Mouse (Mus musculus) gastrocnemius, postnatal 25 days (tissue): Measurements from ENCODE around the gene Alkbh2. TPM values are rescaled to one million over a fixed set of nuclear protein-coding genes. Genes with fewer than 3 reads are reported as not detected.
A peak's percentile ranks its signal among the peaks of the same experiment; 100 is the strongest.

ENCODE experiments used
- DNase-seq: peaks from one replicate; pipeline ENCODE4 v3.0.0; 2022
- total RNA-seq, 2 experiments: library from RNA; stranded (reverse); gene quantifications; 1 replicate in 1 of 2; 2 replicates in 1 of 2; pipeline ENCODE4 v1.2.3; 2021

Gene Alkbh2
- total RNA-seq, 2 experiments from 2014 or later: 1.2 to 1.4 TPM

DNA sequence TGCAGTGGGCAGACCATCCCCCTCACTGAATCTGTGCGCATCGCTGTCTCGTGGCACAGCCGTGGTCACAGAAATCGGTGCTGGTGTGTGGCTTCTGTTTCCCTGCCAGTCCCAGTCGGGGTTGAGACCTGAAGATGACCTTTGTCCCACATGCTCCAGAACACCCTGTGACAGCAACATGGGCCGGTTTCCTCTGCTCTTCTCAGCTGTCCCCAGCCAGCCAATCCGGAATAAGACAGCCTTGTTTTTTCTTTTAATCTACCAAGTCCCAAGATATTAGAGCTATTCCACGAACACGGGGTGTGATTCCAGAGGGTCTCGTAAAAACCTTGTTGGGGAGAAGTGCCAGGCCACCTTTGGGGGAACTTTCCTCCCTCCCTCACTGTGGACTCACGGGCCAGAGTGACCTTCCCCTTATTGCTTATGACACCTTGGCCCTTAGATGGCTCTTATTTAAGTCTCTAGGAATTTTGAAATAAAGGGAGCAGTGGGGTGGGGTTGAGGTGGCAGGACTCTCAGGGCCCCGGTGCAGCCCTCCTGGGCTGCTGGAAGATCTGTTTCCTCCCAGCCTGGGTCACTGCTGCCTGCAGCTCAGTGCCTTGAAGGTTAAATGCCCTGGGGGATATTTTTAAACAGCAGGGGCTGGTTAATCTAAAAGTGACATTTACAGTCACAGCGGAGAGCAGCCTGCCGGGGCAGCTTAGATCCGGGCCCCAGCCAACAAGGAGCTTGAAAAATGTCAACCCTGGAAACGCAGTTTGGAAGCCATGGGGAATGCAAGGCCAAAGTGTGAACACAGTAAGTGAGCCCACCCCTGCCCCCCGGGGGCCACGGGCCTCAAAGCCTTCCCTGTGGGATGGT, 18.2 kb upstream of the Alkbh2 start, which contains the start of gene Acacb:
Acacb (plus strand) TSS at position 508 of the 861 bp plus-strand sequence.
- DNase-seq: peak; percentile 77

- peak; percentile 73 for DNase-seq
Measured at GRCm38 (mm10) chr5:114139175-114139574, 11.2 kb upstream of the Alkbh2 start.

DNA sequence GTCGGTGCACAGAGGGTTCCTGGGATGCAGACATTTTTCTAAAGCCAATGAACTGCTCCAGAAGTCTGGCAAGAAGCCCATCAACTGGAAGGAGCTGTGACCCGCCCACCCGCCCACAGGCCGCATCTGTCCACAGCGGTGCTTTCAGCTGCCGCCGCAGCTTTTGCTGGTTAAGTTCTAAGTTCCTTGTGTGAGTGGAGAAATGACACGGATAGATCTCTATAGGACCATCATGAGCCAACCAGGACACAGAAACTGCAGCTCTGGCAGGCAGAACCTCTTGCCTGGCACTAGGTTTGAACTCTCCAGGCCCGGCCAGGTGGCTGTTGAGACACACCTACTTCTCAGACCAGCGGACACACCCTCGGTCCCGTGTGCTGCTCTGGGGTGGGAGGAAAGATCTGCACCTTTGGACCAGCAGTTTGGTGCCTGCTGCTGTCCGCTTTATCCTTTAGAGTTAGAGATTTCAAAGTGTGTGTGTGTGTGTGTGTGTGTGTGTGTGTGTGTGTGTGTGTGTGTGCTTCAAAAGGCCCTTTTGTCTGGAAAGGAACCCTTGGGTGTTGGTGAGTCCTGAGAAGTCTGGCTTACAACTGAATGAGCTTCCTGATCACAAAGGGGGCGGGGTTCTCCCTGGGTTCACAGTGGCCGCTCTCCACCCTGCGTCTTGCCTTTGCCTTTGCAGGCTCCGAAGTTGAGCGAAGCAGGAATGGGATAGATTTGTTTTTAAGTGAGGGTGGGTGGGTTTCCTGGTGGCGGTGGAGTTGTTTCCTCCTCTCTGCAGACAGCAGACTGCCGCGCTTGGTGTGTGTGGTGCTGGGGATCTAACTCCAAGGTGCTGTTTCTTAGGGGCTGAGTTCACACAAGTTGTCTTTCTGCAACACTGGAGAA, 10.5 kb upstream of the Alkbh2 start:
- no peak for DNase-seq

GRCm38 (mm10) chr5:114137481-114138276, 9.7 kb upstream of the Alkbh2 start:
- no peak for DNase-seq

- no peak for DNase-seq
Measured at GRCm38 (mm10) chr5:114135516-114135915, 7.5 kb upstream of the Alkbh2 start.

DNA sequence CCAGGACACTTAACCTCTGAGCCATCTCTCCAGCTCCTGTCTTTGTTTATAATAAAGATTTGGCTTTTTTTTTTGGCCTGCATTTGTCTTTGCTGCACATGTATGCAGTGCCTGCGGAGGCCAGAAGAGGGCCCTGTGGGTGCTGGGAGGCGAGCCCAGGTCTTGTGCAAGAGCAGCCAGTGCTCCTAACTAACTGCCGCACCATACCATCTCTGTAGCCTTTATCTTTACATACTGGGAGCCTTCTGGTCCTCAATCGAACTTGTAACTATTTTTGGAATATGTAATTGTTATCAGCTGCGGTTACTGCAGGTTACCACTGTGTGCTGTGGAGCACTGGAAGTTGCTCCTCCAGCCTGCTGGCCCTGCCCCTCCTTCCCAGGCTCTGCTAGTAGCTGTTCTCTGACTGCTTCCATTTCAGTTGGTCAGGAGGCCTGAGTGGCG, 6.1 kb upstream of the Alkbh2 start:
- peak; percentile 42 for DNase-seq

DNA sequence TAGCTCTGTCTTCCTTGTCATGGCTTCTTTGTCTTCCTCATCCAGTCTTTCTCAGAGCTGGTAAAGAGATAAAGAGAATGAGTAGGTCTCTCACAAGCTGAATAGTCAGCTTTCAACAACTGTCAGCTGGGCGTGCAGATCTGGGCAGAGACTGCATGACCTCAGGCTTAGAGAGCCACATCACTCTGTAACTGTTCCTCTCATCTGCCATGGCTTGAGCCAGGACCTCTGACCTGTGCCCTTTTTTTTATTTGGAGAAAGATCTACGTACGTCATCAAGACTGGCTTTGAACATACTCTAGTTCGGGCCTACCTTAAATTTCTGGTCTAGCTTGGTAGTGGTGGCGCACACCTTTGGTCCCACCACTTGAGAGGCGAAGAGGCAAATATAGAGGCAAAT, 4.8 kb upstream of the Alkbh2 start:
- no peak for DNase-seq

GRCm38 (mm10) chr5:114131521-114131840, 3.5 kb upstream of the Alkbh2 start:
- DNase-seq: peak; percentile 49

GRCm38 (mm10) chr5:114130698-114131520, 2.9 kb upstream of the Alkbh2 start:
- DNase-seq: peak; percentile 92

DNA sequence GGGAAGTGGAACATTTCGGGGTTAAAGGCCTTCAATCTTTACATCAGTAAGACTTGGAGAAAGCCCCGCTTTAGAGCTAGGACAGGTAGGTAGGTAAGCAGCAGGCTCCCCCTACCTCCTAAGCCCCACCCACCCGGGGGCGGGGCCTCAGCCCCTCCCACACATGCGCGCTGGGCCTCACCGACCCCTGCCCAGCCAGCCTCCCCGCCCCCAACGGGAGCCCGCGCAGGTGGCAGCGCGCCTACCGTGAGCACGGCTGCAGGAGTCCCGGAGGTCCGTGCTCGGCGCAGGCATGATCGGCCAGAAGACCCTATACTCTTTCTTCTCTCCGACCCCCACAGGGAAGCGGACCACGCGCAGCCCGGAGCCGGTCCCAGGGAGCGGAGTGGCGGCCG, 2.2 kb upstream of the Alkbh2 start, which contains the start of gene Ung:
Ung (plus strand) TSS at position 176 of the 395 bp plus-strand sequence.
- no peak for DNase-seq

DNA sequence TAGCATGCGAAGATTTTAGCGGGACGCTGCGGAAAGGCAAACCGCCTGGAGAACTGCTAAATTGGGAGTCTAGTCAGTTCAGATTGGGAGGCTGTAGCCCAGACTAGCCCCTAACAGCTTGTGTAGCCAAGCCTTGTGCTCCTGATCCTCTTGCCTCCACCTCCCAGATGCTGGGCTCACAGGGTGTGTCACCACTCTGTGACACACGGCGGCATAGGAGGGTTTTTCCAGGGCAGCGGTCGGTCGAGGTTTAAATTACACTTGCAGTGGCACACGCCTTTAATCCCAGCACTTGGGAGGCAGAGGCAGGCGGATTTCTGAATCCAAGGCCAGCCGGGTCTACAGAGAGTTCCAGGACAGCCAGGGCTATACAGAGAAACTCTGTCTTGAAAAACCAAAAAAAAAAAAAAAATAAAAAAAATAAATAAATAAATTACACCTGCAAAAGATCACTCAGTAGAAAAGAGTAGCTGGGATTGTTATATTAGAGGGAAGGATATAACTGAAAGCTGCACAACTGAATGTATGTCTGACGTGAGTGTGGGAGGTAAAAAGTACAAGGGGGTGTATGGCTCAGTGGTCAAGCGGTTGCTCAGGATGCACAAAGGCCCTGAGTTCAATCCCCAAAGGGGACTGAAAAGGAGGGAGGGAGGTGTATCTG, 1.7 kb upstream of the Alkbh2 start:
- DNase-seq: no peak

DNA sequence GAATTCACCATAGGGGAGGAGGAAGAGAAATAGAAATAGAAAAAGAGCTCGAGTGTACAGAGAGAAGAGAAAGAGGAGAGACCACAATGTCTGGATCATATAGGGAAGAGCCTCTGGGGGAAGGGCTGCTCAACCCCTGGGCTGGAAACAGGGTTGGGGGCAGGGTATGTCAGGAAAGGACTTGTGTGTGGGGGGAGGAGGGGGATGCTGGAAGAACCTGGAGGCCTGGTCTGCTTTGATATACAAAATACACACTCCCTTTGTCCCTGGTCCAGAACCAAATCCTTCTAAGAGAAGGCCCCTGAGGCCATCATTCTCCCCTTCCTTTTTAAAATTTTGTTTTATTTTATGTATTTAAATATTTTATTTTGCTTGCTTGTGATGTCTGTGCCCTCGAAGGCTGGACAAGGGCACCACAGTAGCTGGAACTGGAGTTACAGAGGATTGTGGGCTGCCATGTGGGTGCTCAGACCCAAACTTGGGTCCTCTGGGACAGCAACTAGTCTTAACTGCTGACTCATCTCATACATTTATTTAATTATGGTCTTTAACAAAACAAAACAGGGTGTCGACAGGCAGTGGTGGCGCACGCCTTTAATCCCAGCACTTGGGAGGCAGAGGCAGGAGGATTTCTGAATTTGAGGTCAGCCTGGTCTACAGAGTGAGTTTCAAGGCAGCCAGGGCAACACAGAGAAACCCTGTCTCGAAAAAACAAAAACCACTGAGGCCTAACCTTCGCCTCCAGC, 1.3 kb downstream of the Alkbh2 start:
- no peak for DNase-seq

- DNase-seq: no peak
Measured at GRCm38 (mm10) chr5:114126008-114126407, 2.0 kb downstream of the Alkbh2 start.

- no peak for DNase-seq
Measured at GRCm38 (mm10) chr5:114119806-114120205, 8.2 kb downstream of the Alkbh2 start.

- no peak for DNase-seq
Measured at GRCm38 (mm10) chr5:114116586-114116985, 11.4 kb downstream of the Alkbh2 start.

DNA sequence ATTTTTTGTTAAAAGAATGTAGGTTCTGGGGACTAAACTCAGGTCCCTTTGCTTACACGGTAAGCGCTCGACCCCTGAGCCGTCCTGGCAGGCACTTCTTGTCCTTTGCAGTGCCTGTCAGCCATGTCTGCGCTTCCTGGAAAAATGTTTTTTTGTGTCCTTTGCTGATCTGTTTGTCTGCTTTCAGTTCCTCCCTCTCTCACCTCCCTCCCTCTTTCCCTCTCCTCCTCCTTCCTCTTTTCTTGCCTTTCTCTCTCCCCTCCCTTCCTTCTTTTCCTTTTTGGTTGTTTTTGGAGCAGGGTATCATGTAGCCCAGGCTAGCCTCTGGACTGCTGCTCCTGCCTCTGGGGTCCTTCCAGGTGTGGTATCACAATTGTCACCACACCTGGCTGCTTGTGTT, 13.0 kb downstream of the Alkbh2 start:
- DNase-seq: no peak

DNA sequence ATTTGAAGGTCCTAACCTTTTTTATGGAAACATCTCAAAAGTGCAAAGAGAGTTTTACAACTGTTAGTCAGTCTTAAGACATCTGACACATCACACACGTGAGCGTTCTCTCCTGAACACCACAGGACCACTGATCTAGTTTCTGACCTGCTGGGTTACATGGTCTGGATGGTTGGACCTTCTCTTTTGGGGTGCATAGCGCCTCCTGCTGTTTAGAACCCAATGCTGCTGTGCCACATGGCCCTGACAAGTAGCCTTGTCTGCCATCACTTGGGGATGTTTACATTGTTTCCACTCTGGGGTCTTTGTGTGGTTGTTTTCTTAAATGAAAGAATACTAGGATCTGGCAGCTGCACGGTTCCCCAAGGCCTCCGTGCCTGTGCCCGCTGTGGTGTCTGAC, 14.7 kb downstream of the Alkbh2 start:
- DNase-seq: no peak

DNA sequence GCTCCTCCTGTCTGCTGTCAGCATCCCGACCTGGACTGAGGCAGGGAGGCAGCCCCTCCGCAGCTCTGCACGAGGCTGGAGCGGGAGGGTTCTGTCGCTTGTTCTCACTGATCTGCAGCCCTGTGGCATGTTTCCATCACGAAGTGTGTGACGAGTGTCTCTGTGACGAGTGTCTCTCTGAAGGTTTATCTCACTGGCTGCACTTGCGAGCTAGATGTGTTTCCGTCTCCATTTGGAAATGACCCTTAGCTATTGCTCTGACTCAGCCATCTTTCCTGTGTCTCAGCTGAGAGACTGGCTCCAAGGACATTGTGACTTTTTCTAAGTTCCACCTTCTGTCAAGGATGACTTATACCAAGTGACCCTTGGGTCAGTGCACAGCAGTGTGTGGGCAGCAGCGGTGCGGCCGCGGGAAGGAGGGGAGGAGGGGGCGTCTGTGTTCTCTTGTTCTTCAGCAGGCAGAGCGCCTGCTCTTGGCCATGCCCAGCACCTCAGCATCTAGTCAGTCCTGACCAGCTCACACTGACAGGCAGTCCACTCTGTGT, 21.6 kb downstream of the Alkbh2 start:
- DNase-seq: no peak

DNA sequence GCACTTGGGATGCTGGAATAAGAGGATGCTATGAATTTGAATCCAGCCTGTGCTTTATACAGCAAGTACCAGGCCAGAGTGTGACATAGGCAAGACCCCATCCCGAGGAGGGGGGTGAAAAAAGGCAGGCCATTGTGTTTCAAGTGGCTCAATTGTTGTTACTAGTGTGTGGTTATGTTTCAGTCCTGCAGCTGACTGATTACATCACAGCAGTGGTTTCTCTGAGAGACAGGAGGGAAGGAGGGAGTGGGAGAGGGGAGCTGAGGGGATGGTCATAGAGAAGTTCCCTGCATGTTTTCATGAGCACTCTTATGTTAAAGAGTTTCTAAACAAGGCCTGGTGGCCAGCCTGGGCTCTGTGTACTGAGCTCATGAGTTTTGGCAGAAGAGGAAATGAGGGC, 25.2 kb downstream of the Alkbh2 start:
- no peak for DNase-seq

- DNase-seq: no peak
Measured at GRCm38 (mm10) chr5:114101873-114102272, 26.1 kb downstream of the Alkbh2 start.
